Mouse (Mus musculus): ENCODE data around the gene Schip1. TPM values are rescaled to one million over a fixed set of nuclear protein-coding genes. Genes with fewer than 3 reads are reported as not detected.

Schip1 gene
- polyA plus RNA-seq, 1 experiment: 2.5 TPM

- no peak overlapping the region for H3K27ac ChIP-seq (ENCODE audit: control insufficient read depth, insufficient read depth, low read depth, low read length)
These were observed 449.5 kb downstream of the Schip1 start for GRCm38 (mm10) chr3:68514120-68514497.

GRCm38 (mm10) chr3:68514717-68515116, 450.1 kb downstream of the Schip1 start:
- no peak overlapping the region for H3K27ac ChIP-seq (ENCODE audit: control insufficient read depth, insufficient read depth, low read depth, low read length)
- TF ChIP-seq POLR2A (IDR thresholded peaks at IDR 0.05; ENCODE audit: control insufficient read depth, low read depth, low read length): no peak
- TF ChIP-seq CTCF (IDR thresholded peaks at IDR 0.05; ENCODE audit: control insufficient read depth, insufficient read depth, insufficient replicate concordance, low read depth, low read length): no peak
- no peaks in the 10 kb centered on the region for H3K36me3 ChIP-seq (ENCODE audit: control insufficient read depth, insufficient read depth, low read length)
- no peaks in the 10 kb centered on the region for H3K27me3 ChIP-seq (ENCODE audit: control insufficient read depth, insufficient read depth, low read length)
- no peak overlapping the region for H3K4me3 ChIP-seq (ENCODE audit: control insufficient read depth, low read depth, low read length)
- H3K4me1 ChIP-seq (ENCODE audit: control insufficient read depth, insufficient read depth, low read length): no peaks in the 10 kb centered on the region

More at GRCm38 (mm10) chr3:68514120-68514497, 449.5 kb downstream of the Schip1 start:
- H3K4me1 ChIP-seq (ENCODE audit: control insufficient read depth, insufficient read depth, low read length): no peaks in the 10 kb centered on the region
- TF ChIP-seq POLR2A (IDR thresholded peaks at IDR 0.05; ENCODE audit: control insufficient read depth, low read depth, low read length): no peak
- TF ChIP-seq CTCF (IDR thresholded peaks at IDR 0.05; ENCODE audit: control insufficient read depth, insufficient read depth, insufficient replicate concordance, low read depth, low read length): no peak
- no peak overlapping the region for H3K4me3 ChIP-seq (ENCODE audit: control insufficient read depth, low read depth, low read length)
- H3K36me3 ChIP-seq (ENCODE audit: control insufficient read depth, insufficient read depth, low read length): no peaks in the 10 kb centered on the region
- no peaks in the 10 kb centered on the region for H3K27me3 ChIP-seq (ENCODE audit: control insufficient read depth, insufficient read depth, low read length)

DNA sequence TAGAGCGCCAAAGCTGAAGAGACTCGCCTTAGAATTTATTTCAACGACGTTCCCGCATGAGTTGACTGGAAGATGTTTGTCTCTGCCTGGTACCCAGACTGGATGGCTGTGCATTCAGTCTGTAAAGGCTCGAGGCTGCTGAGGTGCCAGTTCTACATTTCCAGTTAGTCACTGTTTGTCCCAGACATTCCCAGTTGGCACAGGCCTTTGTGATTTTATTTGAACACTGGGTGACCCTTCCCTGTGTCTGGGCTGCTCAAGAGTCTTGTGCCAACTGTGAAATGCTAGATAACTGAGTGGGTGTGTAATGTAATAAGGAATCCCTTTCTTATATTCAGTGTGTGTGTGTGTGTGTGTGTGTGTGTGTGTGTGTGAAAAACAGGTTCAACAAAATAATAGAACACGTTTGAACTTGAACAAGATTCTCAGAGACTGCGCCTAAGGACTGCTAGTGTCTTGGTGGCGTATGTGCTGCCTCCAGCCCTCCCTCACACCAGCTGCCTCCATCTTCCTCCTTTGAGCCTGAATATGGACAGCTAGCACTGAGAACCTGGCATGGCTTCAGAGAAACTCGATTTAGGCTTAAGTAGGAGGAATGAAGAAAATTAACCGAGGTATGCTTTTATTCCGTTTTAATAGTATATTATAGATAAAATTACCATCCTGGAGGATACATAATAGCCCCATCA, 451.9 kb downstream of the Schip1 start:
- TF ChIP-seq POLR2A (IDR thresholded peaks at IDR 0.05; ENCODE audit: control insufficient read depth, low read depth, low read length): no peak
- TF ChIP-seq CTCF (IDR thresholded peaks at IDR 0.05; ENCODE audit: control insufficient read depth, insufficient read depth, insufficient replicate concordance, low read depth, low read length): no peak
- no peaks in the 10 kb centered on the region for H3K4me1 ChIP-seq (ENCODE audit: control insufficient read depth, insufficient read depth, low read length)
- H3K27ac ChIP-seq (ENCODE audit: control insufficient read depth, insufficient read depth, low read depth, low read length): no peak overlapping the region
- H3K27me3 ChIP-seq (ENCODE audit: control insufficient read depth, insufficient read depth, low read length): no peaks in the 10 kb centered on the region
- no peak overlapping the region for H3K4me3 ChIP-seq (ENCODE audit: control insufficient read depth, low read depth, low read length)
- H3K36me3 ChIP-seq (ENCODE audit: control insufficient read depth, insufficient read depth, low read length): no peaks in the 10 kb centered on the region

DNA sequence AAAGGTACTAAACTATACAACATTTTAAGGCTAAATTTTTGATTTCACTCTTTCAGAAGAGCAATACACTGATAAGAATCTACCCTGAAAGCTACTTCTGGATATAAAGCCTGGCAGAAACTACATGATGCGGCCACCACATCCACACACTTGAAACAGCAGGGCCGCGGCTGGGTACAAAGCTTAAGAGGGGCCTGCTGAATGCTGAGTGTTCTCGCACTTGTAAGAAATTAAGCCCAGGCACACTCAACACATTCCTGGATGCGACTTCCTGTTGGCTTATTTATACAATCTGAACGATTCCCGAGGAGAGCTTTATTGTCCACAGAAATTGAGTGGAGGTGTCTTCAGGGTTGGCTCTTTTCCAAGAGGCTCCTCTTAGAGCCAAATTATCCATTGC, 452.6 kb downstream of the Schip1 start:
- TF ChIP-seq POLR2A (IDR thresholded peaks at IDR 0.05; ENCODE audit: control insufficient read depth, low read depth, low read length) (no peak), CTCF (IDR thresholded peaks at IDR 0.05; ENCODE audit: control insufficient read depth, insufficient read depth, insufficient replicate concordance, low read depth, low read length) (no peak)
- no peaks in the 10 kb centered on the region for H3K4me1 ChIP-seq (ENCODE audit: control insufficient read depth, insufficient read depth, low read length)
- H3K27ac ChIP-seq (ENCODE audit: control insufficient read depth, insufficient read depth, low read depth, low read length): no peak overlapping the region
- H3K27me3 ChIP-seq (ENCODE audit: control insufficient read depth, insufficient read depth, low read length): no peaks in the 10 kb centered on the region
- H3K36me3 ChIP-seq (ENCODE audit: control insufficient read depth, insufficient read depth, low read length): no peaks in the 10 kb centered on the region
- no peak overlapping the region for H3K4me3 ChIP-seq (ENCODE audit: control insufficient read depth, low read depth, low read length)

- Histone ChIP-seq H3K27me3 (ENCODE audit: control insufficient read depth, insufficient read depth, low read length) (no peaks in the 10 kb centered on the region), H3K4me3 (ENCODE audit: control insufficient read depth, low read depth, low read length) (no peak overlapping the region), H3K27ac (ENCODE audit: control insufficient read depth, insufficient read depth, low read depth, low read length) (no peak overlapping the region), H3K36me3 (ENCODE audit: control insufficient read depth, insufficient read depth, low read length) (no peaks in the 10 kb centered on the region), H3K4me1 (ENCODE audit: control insufficient read depth, insufficient read depth, low read length) (no peaks in the 10 kb centered on the region)
- no peak for TF ChIP-seq CTCF (IDR thresholded peaks at IDR 0.05; ENCODE audit: control insufficient read depth, insufficient read depth, insufficient replicate concordance, low read depth, low read length)
- no peak for TF ChIP-seq POLR2A (IDR thresholded peaks at IDR 0.05; ENCODE audit: control insufficient read depth, low read depth, low read length)
These were observed 453.4 kb downstream of the Schip1 start for GRCm38 (mm10) chr3:68518041-68518440.

- H3K27ac ChIP-seq (ENCODE audit: control insufficient read depth, insufficient read depth, low read depth, low read length): no peak overlapping the region
- H3K4me3 ChIP-seq (ENCODE audit: control insufficient read depth, low read depth, low read length): no peak overlapping the region
- TF ChIP-seq CTCF (IDR thresholded peaks at IDR 0.05; ENCODE audit: control insufficient read depth, insufficient read depth, insufficient replicate concordance, low read depth, low read length) (no peak), POLR2A (IDR thresholded peaks at IDR 0.05; ENCODE audit: control insufficient read depth, low read depth, low read length) (no peak)
- H3K4me1 ChIP-seq (ENCODE audit: control insufficient read depth, insufficient read depth, low read length): no peaks in the 10 kb centered on the region
- no peaks in the 10 kb centered on the region for H3K27me3 ChIP-seq (ENCODE audit: control insufficient read depth, insufficient read depth, low read length)
- no peaks in the 10 kb centered on the region for H3K36me3 ChIP-seq (ENCODE audit: control insufficient read depth, insufficient read depth, low read length)
These were observed 454.0 kb downstream of the Schip1 start for GRCm38 (mm10) chr3:68518586-68518985.

DNA sequence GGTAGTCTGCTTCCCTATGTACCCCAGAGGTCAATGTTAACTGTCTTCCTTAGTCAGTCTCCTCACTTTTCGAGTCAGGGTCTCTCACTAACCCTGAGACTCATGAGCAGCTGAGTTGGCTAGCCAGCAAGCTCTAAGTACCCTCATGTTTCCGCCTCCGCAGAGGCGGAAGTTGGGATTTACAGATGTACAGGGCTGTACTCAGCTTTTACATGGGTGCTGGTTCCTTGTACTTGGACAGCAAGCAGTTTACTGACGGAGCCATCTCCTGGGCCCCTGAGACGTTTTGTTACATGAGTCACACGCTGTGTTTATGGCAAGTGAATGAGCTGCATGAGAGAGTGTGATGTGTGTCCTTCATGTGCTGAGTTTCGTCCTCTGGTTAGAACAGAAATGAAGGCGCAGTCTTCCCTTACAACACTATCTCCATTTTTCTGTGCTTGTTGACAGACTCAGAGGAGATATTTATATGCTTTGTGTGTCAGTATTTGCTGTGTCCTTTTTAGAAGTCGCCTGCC, 460.8 kb downstream of the Schip1 start:
- no peak for TF ChIP-seq CTCF (IDR thresholded peaks at IDR 0.05; ENCODE audit: control insufficient read depth, insufficient read depth, insufficient replicate concordance, low read depth, low read length)
- no peak for TF ChIP-seq POLR2A (IDR thresholded peaks at IDR 0.05; ENCODE audit: control insufficient read depth, low read depth, low read length)
- no peaks in the 10 kb centered on the region for H3K27me3 ChIP-seq (ENCODE audit: control insufficient read depth, insufficient read depth, low read length)
- H3K4me1 ChIP-seq (ENCODE audit: control insufficient read depth, insufficient read depth, low read length): no peaks in the 10 kb centered on the region
- no peak overlapping the region for H3K4me3 ChIP-seq (ENCODE audit: control insufficient read depth, low read depth, low read length)
- no peak overlapping the region for H3K27ac ChIP-seq (ENCODE audit: control insufficient read depth, insufficient read depth, low read depth, low read length)
- no peaks in the 10 kb centered on the region for H3K36me3 ChIP-seq (ENCODE audit: control insufficient read depth, insufficient read depth, low read length)

Measured in testis, adult 2 months (tissue).